Mouse (Mus musculus) heart, postnatal 10 days (tissue): Measurements from ENCODE around the gene Large1. TPM values are rescaled to one million over a fixed set of nuclear protein-coding genes. Genes with fewer than 3 reads are reported as not detected.
"Not testable (repeated sequence)": the region's sequence is repeated elsewhere in the genome, so short reads cannot be mapped to it uniquely, and the experiment has no call there.

ENCODE experiments used
- DNase-seq, 2 experiments: peaks; one replicate each; pipeline ENCODE4 v3.0.0; 2021
- intact Hi-C: fragments of 180-260 bp; cut with DNase I; formaldehyde crosslinking; loops from one replicate; pipeline ENCODE4 v1.15.1; 2025
- total RNA-seq, 2 experiments: library from RNA; stranded (reverse); gene quantifications; 2 replicates each; pipeline ENCODE4 v1.2.3; 2021

Large1 gene
- total RNA-seq, 2 experiments from 2014 or later, result 29.0 to 29.8 TPM

DNA sequence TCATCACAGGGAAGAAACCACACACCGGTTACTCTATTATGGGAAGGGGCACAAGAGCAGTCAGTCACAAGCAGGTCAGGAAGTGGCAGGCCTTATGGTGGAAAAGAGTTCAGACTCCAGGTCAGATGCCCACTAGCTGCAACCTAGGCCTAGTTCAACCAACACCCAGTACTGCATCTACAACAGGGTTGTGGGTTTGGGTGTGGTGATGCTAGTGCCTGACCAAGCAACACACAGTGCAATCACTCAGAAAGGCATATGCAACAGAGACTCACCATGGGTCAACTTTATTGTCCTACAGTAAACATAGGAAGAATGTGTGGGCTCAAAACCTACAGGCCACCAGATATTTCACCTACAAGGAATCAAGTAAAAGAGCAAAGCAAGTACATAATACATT, 155.6 kb downstream of the Large1 start:
- no peak for DNase-seq
- intact Hi-C loops, result no loop called here

DNA sequence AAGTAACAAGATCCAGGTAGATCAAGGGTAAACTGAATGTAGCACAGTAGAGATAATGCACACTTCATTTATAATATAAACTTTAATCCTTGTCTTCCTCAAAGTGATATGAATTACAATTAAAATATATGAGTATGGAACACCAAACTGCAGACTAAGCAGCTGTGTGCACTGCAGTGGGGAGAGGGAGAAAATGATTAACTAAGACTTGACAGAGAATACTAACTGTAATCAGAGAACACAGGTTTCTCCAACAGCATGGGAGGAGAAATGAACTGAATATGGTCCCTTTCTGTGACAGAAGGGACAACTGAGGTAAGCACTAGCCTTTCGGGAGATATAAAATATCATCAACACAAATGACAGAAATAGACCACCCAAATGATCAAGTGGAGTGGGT, 164.7 kb downstream of the Large1 start:
- intact Hi-C loops, result no loop called here
- no peak for DNase-seq

DNA sequence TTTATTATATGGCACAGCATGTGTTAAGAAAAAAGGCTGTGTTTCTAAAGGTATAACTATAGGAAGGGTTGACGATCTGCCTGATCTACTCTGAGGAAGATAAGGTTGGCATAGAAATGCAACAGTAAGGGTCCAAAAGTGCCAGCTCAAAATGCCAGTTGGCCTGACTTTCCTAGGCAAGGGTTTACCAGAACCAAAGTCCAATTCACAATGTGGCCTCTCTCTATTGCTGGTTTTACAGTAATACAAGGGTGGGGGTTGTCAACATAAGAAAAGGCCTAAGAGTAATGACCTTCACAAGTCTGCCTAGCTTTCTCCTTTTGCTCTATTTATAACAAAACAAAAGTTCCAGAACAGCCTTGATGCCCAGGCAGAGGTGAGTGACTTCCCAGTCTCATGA, 166.0 kb downstream of the Large1 start:
- intact Hi-C loops, result no loop called here

DNA sequence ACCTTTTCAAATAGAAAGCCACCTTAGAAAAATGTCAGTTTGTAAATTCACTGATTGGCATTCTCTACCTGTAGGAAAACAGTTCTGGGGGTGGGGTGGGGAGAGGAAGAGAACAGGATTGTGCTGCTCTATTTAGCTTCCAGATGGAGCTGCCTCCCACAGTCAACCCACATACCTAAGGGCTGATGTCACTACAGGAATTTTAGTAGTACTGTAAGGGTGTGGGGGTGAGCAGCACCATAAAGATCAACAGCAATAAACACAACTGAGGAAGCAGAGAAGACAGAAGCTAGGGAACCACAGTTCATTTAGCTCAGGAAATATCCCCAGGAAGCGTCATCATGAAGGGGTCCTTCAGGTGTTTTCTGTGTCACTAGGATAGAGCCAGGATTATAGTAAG, 174.9 kb downstream of the Large1 start:
- DNase-seq, result peak; percentile 9 to 14
- intact Hi-C loops, result no loop called here

More for the DNA sequence above, 166.0 kb downstream of the Large1 start:
- no peak for DNase-seq

DNA sequence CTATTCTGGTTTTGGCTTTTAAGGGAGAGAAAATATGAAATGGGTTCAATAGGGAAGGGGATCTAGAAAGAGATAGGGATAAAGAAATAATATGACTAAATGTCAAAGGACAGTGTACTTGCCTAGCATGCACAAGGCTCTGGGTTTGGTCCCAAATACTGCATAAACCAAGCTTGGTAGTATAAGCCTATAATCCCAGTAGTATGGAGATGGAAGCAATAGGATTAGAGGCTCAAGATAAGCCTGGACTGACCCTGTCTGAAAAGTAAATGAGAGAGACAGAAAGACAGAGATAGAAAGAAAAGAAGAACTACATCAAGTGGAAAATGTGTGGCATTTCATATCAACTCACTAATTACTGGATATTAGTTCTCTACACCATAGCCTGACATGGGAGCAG, 180.7 kb downstream of the Large1 start:
- DNase-seq, result no peak
- intact Hi-C loops, result no loop called here

DNA sequence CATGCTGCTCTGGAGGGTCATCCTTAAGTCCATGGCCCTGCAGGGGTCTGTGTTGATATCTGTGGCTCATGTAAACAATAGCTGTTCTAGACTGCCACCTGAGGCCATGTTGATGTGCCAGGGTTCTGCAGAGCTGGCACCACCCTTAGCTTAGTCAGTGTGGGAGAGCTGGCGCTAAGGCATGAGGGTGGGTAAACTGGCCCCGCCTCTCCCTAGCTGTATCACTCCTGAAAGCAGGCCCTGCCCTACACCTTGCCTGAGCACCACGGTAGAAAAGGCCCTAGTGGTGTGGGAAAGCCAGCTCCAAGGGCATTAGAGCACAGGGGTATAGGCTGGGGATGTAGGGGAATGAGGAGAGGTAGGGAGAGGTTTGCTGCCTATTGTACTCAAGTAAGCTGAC, 191.3 kb downstream of the Large1 start:
- intact Hi-C loops, result no loop called here
- DNase-seq, result no peak

DNA sequence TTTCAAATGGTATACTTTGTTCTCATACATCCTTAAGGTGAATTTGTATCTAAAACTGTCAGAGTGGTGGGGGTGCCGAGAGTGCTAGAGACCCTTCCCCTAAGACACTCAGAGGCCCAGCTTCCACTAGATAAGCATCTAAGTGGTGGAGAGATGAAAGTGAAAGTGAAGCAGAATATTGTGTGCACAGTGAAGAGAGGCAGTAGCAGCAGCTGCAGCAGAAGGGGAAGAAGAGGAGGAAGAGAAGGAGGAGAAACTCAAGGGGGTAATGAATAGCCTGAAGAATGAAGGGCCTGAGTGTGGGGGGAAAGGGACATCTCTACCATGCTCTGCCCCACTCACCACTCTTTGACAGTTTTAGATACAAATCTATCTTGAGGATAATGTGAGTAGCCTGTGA, 191.8 kb downstream of the Large1 start:
- DNase-seq, result no peak
- intact Hi-C loops, result no loop called here

DNA sequence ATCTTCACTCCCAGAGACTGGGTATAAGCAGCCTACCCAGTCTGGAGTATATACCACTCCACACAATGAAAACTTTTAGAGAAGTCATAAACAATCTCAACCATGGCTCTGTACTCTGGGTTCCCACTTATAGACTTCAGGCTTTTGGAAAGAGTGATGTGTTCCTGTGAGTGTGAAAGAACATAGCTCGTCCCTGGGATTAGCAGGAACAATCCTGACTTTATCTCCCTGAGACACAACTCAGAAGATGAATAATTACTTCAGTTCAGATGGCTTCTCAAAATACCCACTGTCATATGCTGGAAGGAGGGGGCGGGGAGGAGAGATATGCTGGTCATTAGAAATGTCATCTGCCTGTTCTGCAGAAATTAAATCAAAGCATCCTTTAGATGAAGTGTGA, 192.4 kb downstream of the Large1 start:
- DNase-seq, result no peak
- intact Hi-C loops, result no loop called here

DNA sequence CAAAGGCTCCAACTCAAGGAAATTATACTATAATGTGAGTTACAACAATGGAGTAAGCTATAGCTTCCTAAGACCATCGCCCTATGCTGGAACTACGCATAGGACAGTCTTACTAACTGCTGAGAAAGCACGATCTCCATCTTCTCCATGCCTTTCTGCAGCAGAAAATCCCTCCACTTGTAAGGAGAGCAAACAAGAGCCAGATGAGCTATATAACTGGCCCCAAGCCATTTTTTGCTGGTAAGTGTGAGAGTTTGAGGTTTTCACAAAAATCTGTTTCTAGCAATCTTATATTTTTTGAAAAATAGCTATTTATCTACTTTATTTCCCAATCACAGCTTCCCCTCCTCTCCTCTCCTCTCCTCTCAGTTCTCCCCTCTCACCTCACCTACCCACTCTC, 206.1 kb downstream of the Large1 start:
- intact Hi-C loops, result no loop called here
- no peak for DNase-seq

DNA sequence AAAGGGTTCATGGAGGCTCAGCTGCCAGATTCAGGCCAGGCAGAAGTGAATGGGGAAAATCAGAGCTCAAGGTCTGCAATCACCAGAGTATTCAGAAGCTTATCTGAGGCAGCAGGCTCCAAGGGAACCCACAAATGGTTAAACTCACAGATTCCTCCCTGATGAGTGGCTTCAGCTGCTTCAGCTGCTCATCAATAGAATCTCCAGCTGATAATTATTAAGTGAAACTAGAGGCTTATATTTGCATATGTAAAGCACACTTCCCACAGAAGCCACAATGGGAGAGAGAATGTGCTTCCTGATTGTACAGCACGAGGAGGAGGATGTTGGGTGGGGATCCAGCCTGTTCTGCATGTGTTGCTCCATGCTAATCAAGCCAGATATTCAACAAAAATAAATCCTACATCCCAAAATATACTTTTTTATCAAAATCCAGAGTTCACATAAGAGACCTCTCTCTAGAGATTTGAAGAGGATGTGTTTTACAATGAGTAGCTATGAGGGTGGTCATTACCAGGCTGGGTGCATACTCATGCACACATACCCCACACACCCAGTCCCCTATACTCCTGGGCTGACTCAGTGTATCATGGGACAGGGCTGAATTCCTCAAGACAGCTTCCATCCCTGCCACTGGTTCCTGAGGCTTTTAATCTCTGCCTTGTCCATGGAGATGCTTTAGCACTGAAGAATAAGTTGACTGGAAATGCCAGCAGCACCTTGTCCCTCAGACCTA, 210.5 kb downstream of the Large1 start:
- intact Hi-C loops, result no loop called here

DNA sequence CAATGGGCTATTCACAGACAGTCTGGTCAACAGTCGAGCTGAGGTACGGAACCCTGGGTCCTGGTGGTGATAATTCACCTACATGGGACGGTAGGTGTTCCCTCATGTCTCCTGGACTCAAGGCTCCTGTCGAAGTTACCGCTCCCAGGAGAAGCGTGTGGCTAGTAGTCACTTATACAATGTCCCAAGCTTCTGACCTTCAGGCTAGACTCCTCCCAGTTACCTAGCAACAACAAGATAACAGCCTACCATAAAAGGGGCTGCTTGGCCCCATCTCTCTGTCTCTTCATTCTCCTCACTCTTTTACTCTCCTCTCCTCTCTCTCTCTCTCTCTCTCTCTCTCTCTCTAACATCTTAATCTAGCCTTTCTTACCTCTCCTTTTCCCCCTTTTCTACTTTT, 217.9 kb downstream of the Large1 start:
- intact Hi-C loops, result no loop called here
- DNase-seq, result no peak

More for the DNA sequence above, 210.5 kb downstream of the Large1 start:
- no peak for DNase-seq

DNA sequence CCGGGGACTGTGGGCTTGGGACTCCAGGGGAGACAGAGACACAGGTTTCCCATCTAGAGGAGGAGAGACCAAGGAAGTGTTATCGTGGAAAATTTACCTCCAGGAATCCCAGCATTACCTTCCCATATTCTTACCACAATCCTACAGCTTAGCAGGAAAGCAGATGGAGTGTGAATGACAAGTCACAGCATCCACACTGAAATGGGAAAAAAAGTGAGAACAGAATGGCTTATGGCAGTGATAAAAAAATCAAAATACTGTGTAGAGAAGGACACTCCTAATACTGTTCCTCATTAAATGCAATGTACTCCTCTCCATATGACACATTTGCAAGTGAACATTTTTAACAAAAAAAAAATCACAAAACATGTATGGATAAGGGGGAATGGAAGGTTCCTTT, 221.3 kb downstream of the Large1 start:
- DNase-seq, result no peak
- intact Hi-C loops, result no loop called here

DNA sequence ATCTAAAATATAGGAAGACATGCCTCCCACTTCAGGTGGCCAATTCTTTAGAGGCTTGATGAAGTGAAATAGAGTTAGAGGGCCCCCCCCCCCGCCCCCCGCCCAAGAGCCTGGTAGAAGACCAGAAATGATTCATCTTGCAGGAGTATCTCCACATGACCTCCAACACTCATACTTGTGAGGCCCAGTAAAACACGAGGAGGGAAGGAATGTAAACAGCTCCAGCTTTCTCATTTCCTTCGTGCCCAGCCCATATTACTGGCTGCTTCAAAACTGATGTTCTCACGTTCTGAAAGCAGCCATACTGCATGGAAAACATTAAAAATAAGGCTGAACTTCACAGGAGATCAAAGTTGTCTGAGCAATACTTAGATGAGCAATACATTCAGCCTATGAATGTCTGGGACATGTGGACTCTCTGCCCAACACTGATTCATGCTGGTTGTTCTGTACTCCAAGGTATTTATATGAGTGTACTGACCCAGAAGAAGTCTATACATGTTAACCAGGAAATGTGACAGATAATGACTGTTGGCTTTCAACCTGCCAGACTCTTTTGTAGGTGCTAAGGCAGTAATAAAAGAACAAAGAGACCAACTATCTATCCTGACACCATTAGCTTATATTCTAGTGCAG, 229.4 kb downstream of the Large1 start:
- intact Hi-C loops, result no loop called here
- no peak for DNase-seq

DNA sequence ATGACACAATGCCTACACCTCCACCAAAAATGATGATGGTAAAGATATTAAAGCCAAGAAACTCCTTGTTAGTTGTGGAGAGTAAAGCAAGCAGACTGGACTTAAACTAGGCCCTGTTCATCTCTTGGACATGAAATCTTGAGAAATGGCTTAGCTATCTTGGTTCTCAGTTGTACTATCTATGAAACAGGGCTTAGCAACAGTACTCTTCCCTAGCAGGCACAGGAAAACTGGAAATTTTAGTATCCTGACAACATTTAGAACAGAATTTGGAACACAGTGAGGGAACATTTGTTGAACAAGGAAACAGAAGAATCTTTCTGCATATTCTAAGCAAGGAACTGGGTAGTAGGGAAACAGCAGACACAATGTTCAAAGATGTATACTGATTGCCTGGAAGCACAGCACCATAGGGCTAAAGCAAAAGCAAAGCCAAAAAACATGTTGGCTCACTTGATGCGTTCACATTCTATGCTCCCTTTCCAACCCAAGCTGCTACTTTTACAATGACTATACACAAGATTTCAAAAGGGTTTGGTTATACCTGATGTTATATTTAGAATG, 240.9 kb downstream of the Large1 start:
- intact Hi-C loops, result no loop called here
- no peak for DNase-seq

DNA sequence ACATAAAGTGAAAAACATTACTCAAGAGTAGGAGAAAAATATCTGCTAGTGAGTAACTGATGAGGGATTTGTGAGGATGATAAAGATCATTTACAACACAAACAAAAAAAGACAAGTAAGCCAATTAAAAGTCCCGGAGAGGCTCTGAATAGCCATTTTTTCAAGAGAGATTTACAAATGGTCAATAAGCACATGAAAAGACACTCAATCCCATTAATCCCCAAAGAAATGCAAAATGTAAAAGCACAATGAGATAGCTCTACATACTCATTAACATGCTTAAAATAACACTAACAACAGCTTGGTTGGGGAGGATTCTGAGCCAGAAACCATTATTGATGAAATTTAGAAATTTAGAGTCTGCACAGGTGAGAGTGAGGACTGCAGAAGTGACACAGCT, 249.3 kb downstream of the Large1 start:
- intact Hi-C loops, result no loop called here
- DNase-seq, result no peak

DNA sequence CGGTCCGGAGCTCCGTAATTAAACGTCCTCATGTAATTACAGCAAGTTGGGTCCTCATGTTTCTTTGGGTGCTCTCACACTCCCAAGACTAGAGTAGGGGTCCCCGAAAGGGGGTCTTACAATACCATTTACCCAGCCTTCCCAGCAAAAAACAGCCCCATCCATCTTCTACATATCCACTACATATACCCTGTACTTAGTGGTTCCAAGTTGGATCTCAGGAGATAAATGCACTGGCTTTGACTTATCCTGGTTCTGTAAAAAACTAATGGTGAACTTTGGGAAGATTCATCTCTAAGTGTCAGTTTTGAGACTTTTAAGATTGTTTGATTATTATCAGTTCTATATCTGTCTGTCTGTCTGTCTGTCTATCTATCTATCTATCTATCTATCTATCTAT, 252.3 kb downstream of the Large1 start:
- DNase-seq, result no peak
- intact Hi-C loops, result no loop called here

DNA sequence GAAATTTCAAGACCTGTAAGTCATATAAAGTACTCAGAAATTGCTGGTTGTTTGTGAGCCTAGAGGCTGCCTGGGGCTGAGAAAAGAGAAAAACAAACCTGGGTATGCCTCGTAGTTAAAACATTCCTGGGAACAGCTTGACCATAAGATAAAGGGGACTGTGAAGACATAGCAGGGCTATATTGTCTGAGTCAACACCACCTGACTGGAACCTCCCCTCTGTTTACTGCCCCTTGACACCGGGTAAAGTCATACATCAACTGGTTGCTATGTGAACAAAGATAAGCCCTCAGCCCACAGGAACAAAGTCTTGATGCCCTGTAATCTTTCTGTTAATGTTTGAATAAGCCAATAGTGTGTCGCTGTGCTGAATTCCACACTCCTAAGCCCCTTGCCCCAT, 252.7 kb downstream of the Large1 start:
- intact Hi-C loops, DNase-seq: not testable (repeated sequence)

DNA sequence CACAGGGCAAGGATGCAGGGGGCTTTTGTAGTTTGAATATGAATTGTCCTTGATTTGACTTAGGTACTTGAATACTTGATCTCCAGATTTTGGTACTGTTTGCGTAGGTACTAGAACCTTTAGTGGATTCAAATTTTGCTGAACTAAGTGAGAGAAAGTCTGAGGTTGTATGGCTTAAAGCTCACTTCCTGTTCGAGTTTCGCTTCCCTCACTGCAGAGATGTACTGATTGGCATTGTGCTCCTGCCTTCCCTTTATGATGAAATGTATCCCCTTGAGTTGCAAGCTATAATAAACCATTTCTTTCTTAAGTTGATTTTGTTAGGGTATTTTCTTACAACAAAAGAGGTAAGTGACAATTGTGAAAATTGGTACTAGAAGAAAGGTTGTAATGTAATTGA, 253.8 kb downstream of the Large1 start:
- intact Hi-C loops, result no loop called here
- no peak for DNase-seq

DNA sequence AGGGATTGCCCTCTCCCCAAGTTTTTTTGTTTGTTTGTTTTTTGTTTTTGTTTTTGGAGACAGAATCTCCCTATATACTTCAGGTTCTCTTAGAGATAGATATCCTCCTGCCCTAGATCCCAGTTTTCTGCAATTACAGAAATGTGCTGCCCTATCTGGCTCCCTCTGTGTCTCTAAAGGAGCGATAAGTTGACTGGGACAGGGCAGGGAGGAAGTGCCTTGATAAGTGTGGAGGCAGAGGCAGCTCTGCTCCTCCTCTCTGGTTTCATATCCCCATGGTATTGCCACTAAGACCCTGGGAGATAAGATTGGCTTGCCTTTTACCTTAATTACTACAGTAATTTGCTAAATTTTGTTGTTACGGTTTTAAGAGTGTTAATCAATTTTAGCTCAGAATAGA, 256.4 kb downstream of the Large1 start:
- intact Hi-C loops, result no loop called here

DNA sequence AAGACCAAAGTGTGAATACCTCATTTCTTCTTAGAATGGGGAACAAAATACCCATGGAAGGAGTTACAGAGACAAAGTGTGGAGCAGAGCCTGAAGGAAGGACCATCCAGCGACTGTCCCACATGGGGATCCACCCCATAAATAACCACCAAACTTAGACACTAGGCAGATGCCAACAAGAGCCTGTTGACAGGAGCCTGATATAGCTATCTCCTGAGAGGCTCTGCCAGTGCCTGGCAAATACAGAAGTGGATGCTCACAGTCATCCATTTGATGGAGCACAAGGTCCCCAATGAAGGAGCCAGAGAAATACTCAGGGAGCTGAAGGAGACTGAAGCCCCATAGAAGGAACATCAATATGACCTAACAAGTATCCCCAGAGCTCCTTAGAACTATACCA, 275.6 kb downstream of the Large1 start:
- intact Hi-C loops, result not testable (repeated sequence)

More for the DNA sequence above, 256.4 kb downstream of the Large1 start:
- no peak for DNase-seq

DNA sequence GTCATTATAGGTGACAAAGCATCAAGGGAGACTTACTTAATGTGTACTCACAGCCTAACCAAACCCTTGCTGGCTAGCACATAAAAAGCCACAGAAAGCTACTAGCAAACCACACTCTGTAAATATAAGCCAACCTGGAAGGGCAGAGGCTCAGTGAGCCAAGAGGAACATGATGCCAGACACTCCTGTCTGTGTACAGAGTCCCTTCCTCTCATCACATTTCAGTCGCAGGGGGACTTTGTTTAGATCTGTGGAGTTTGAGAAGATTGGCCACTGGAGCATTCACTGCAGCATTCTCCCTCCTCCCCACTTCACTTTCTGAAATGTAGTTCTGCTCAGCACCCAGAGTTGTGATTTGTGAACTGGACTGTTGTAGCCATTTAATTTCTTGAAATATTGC, 291.9 kb downstream of the Large1 start:
- no peak for DNase-seq
- intact Hi-C loops, result no loop called here

More for the DNA sequence above, 275.6 kb downstream of the Large1 start:
- peak; percentile 24 to 43 for DNase-seq

DNA sequence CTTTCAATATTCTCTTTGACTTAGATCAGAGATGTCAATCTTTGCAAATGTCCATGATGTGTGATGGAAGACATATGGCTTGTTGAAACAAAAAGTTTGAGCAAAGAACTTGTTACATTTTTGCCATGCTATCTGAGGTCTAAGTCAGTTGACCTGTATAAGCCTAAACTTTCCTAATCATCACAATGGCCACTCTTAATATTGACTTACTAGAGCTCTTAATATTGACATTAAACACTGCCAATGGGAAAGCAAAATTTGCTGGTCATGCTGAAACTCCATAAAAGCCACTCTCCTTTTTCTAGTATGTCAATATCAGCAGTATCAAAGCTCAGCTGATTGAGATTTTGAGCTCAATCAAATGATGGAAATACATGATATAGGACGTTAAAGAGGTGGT, 298.6 kb downstream of the Large1 start:
- intact Hi-C loops, result no loop called here
- DNase-seq, result no peak
